Mouse (Mus musculus) stomach, embryonic 14.5 days (tissue): ENCODE results near the gene H2-M5. TPM values are rescaled to one million over a fixed set of nuclear protein-coding genes. Genes with fewer than 3 reads are reported as not detected.

ENCODE experiments used
- ATAC-seq: fragments of 200-750 bp; cut with Nextera tagmentation; 2 replicates; pipeline ENCODE4 v1.8.0; 2017; ENCODE audit warnings: low read depth, moderate TSS enrichment; ENCODE audit not compliant: insufficient number of reproducible peaks, insufficient read depth, low FRiP score
- H3K27ac ChIP-seq: fragments of 300-500 bp; sonication (generic); 2 replicates; pipeline ENCODE4 v1.5.1; 2014; ENCODE audit warnings: mild to moderate bottlenecking, low read length, moderate library complexity, mixed read lengths
- H3K27me3 ChIP-seq: fragments of 300-500 bp; sonication (generic); 2 replicates; pipeline ENCODE4 v1.6.1; 2014; ENCODE audit warnings: low read length, control low read depth, mixed read lengths; ENCODE audit not compliant: control insufficient read depth, insufficient read depth
- H3K36me3 ChIP-seq: fragments of 300-500 bp; sonication (generic); 2 replicates; pipeline ENCODE4 v1.6.1; 2014; ENCODE audit warnings: mild to moderate bottlenecking, control low read depth, low read length, moderate library complexity, mixed read lengths; ENCODE audit not compliant: control insufficient read depth, insufficient read depth
- H3K4me1 ChIP-seq: fragments of 300-500 bp; sonication (generic); 2 replicates; pipeline ENCODE4 v1.6.1; 2014; ENCODE audit warnings: low read length, control low read depth, mixed read lengths; ENCODE audit not compliant: control insufficient read depth, insufficient read depth
- H3K4me2 ChIP-seq: fragments of 300-500 bp; sonication (generic); replicated peaks from 2 replicates; pipeline ENCODE4 v1.6.1; 2014; ENCODE audit warnings: low read depth, low read length, control low read depth
- H3K4me3 ChIP-seq: fragments of 300-500 bp; sonication (generic); 2 replicates; pipeline ENCODE4 v1.5.1; 2014; ENCODE audit warnings: low read depth, low read length, control low read depth
- H3K9ac ChIP-seq: fragments of 300-500 bp; sonication (generic); replicated peaks from 2 replicates; pipeline ENCODE4 v1.6.1; 2014; ENCODE audit warnings: low read depth, mild to moderate bottlenecking, control low read depth, low read length, moderate library complexity, mixed read lengths
- H3K9me3 ChIP-seq: fragments of 300-500 bp; sonication (generic); 2 replicates; pipeline ENCODE4 v1.6.1; 2016; ENCODE audit warnings: low read depth, low read length, control low read depth; ENCODE audit not compliant: control insufficient read depth
- whole genome bisulfite sequencing: fragments of 180-500 bp; shearing (Covaris S2); extraction: QIAGEN DNeasy Blood & Tissue Kit; methylation state at CpG from one replicate; pipeline ENCODE4 v1.1.7; 2014; 5-methylcytosine and 5-hydroxymethylcytosine counted together
- polyA plus RNA-seq: library from polyadenylated mRNA; unstranded; fragments of >200 nt; fragmentation: Nextera tagmentation; extraction: Ambion mirVana; gene quantifications from 2 replicates; pipeline ENCODE4 v1.2.1, GENCODE M21; 2014

The H2-M5 gene
- polyA plus RNA-seq, 1 experiment from 2014 or later, result 0.74 TPM

DNA sequence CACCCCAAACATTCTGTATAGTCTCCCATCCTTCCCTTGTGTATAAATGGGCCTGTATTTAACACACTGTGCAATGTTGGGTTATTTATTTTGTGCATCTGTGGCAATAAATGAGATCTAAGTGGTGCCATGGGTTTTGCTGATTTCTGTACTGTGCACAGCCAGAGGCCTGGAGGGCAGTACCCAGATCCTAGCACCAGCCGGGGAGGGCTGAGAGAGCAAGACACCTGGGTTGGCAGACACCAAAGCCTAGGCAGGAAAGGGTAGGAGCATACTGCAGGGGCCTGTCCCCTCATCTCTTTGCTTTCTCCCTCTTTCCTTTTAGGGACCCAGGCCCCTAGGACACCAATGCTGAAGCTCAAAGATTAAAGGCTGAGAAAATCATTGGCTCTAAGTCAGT is 41.1 kb downstream of the H2-M5 start:
- peaks cover 15% of the 10 kb centered on the region for H3K27me3 ChIP-seq
- peaks cover 10% of the 10 kb centered on the region for H3K36me3 ChIP-seq
- H3K4me3 ChIP-seq, result no peak overlapping the region
- no peak overlapping the region for H3K27ac ChIP-seq
- no peaks in the 10 kb centered on the region for H3K9me3 ChIP-seq
- no peak for ATAC-seq
- H3K4me1 ChIP-seq, result peaks cover 9% of the 10 kb centered on the region; the same call in 1 of the 2 replicates
- WGBS, result 93% methylated on average over 1 of the region's 1 CpGs
- H3K9ac ChIP-seq, result no peak overlapping the region
- H3K4me2 ChIP-seq, result no peak overlapping the region

DNA sequence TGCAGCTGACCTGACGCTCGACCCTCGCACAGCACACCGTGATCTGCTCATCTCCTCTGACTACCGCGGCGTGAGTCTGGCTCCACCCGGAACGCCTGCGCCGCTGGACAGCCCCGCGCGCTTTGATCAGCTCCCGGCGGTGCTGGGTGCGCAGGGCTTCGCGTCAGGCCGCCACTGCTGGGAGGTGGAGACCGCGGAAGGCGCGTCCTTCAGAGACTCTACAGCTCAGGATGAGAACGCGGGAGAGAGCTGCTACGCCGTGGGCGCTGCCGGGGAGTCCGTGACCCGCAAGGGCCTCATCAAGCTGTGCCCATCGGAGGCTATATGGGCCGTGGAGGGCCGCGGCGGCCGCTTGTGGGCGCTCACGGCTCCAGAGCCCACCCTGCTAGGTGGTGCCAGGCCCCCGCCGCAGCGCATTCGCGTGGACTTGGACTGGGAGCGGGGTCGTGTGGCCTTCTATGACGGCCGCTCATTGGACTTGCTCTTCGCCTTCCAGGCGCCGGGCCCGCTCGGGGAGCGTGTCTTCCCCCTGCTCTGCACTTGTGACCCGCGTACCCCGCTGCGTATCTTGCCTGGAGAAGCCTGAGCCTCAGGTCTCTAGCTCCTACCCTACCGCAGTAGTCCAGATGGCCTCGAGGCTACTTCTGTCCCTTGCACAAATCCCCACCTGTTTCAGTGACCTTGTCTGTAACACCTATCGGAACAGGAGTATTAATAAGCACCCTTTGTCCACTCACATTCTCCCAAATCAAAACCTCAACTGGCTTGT is 42.1 kb downstream of the H2-M5 start:
- ATAC-seq, result 0 out of 2 replicates have a peak, but pooled peaks have one; percentile 24
- Histone ChIP-seq H3K4me3 (peak overlapping the region; percentile 43), H3K4me1 (peaks cover 9% of the 10 kb centered on the region; the same call in 1 of the 2 replicates), H3K9me3 (no peaks in the 10 kb centered on the region), H3K9ac (peak overlapping the region; percentile 36), H3K27ac (no peak overlapping the region), H3K36me3 (peaks cover 9% of the 10 kb centered on the region), H3K27me3 (peaks cover 25% of the 10 kb centered on the region), H3K4me2 (peak overlapping the region; percentile 97)
- WGBS, result 1% methylated on average over 59 of the region's 62 CpGs

- no peak overlapping the region for H3K9ac ChIP-seq
- H3K4me2 ChIP-seq, result no peak overlapping the region
- peaks cover 26% of the 10 kb centered on the region for H3K27me3 ChIP-seq
- H3K4me1 ChIP-seq, result 0 out of 2 replicates have a peak, but pooled peaks cover 4% of the 10 kb centered on the region
- H3K9me3 ChIP-seq, result no peaks in the 10 kb centered on the region
- H3K27ac ChIP-seq, result no peak overlapping the region
- no peak overlapping the region for H3K4me3 ChIP-seq
- WGBS, result 16% methylated on average over 9 of the region's 9 CpGs
- ATAC-seq, result no peak
- peaks cover 5% of the 10 kb centered on the region for H3K36me3 ChIP-seq
Observed at GRCm38 (mm10) chr17:36944121-36944775, 45.1 kb downstream of the H2-M5 start.

DNA sequence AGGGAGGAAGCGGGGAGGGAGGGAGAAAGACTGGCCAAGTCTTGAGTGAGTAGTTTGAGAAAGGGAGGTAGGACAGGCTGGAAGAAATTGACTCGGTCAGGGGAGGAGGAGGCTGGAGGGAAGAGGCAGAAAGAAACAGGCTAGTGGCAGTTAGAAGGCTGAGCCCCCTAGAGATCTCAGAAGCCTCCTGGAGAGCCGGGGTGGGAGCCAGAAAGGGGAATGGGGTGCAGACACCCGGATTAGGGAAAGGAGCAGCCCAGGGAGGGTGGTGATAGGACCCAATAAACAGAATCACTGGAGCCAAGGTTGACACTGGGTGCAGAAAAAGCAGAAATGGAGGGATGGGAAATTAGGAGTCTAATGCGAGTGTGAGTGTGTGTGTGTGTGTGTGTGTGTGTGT is 45.6 kb downstream of the H2-M5 start:
- no peak overlapping the region for H3K4me2 ChIP-seq
- no peak overlapping the region for H3K27ac ChIP-seq
- ATAC-seq, result no peak
- H3K9me3 ChIP-seq, result no peaks in the 10 kb centered on the region
- WGBS, result 17% methylated on average over 5 of the region's 5 CpGs
- 0 out of 2 replicates have a peak overlapping the region, but pooled peaks have one; percentile 41 for H3K4me3 ChIP-seq
- H3K27me3 ChIP-seq, result peaks cover 26% of the 10 kb centered on the region
- H3K36me3 ChIP-seq, result no peaks in the 10 kb centered on the region; the same call in 1 of the 2 replicates
- 0 out of 2 replicates have a peak, but pooled peaks cover 4% of the 10 kb centered on the region for H3K4me1 ChIP-seq
- no peak overlapping the region for H3K9ac ChIP-seq

DNA sequence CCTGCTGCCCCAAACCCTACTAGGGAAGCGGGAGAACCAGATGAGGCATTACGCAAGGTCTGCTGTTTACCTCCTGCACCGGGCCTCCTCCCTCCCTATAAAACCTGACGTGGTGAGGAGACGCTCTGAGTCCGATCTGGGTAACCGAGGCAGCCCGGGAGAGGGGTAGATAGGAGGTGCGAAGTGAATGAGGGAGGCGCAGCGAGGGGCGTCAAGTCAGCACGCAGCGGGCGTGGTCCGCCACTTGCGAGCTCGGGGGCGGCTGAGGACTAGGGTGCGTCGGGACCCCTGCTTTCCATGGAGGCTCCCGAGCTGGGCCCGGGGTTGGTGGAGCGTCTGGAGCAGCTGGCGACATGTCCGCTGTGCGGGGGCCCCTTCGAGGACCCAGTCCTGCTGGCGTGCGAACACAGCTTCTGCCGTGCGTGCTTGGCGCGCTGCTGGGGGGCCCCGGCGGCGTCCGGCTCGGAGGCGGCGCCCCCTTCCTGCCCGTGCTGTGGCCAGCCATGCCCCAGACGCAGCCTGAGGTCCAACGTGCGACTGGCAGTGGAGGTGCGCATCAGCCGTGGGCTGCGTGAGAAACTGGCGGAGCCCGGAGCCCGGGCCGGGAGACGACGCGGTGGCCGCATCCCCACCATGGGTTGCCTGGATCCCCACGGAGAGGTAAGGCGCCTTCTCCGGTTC is 46.4 kb downstream of the H2-M5 start, which contains the start of gene Rnf39:
Gene Rnf39, plus strand, starts transcription at position 128 of the 681 bp plus-strand sequence.
- H3K4me1 ChIP-seq, result 0 out of 2 replicates have a peak, but pooled peaks cover 4% of the 10 kb centered on the region
- no peak for ATAC-seq
- H3K27ac ChIP-seq, result no peak within 1 kb of the TSS
- H3K4me2 ChIP-seq, result peak within 1 kb of the TSS; percentile 76
- no peaks in the 10 kb centered on the region for H3K9me3 ChIP-seq
- H3K27me3 ChIP-seq, result peaks cover 26% of the 10 kb centered on the region
- 1% methylated on average over 57 of the region's 59 CpGs for WGBS
- no peaks in the 10 kb centered on the region for H3K36me3 ChIP-seq
- H3K9ac ChIP-seq, result no peak within 1 kb of the TSS; the same call in 1 of the 2 replicates
- peak within 1 kb of the TSS; percentile 41 for H3K4me3 ChIP-seq

GRCm38 (mm10) chr17:36942391-36942790 is 46.9 kb downstream of the H2-M5 start:
- no peak overlapping the region for H3K9ac ChIP-seq
- peak overlapping the region; percentile 41 for H3K4me3 ChIP-seq
- no peaks in the 10 kb centered on the region for H3K36me3 ChIP-seq
- H3K27ac ChIP-seq, result no peak overlapping the region
- no peaks in the 10 kb centered on the region for H3K9me3 ChIP-seq
- H3K4me1 ChIP-seq, result 0 out of 2 replicates have a peak, but pooled peaks cover under 1% of the 10 kb centered on the region
- H3K4me2 ChIP-seq, result peak overlapping the region; percentile 76
- H3K27me3 ChIP-seq, result peaks cover 26% of the 10 kb centered on the region
- peak; percentile 56; the same call in 1 of the 2 replicates for ATAC-seq
- 47% methylated on average over 10 of the region's 10 CpGs for WGBS

- Histone ChIP-seq H3K4me2 (no peak overlapping the region), H3K36me3 (no peaks in the 10 kb centered on the region), H3K9ac (no peak overlapping the region), H3K9me3 (no peaks in the 10 kb centered on the region), H3K4me1 (no peaks in the 10 kb centered on the region), H3K4me3 (no peak overlapping the region), H3K27me3 (peaks cover 9% of the 10 kb centered on the region; the same call in 1 of the 2 replicates), H3K27ac (no peak overlapping the region)
- WGBS, result 65% methylated on average over 2 of the region's 2 CpGs
- no peak for ATAC-seq
Observed at GRCm38 (mm10) chr17:36938056-36938455, 51.3 kb downstream of the H2-M5 start.
